Mouse (Mus musculus) myocyte (in vitro differentiated cells): ENCODE data around the gene Palmd.

Source experiments
- MYOD1 ChIP-seq, 3 experiments: IDR thresholded peaks; one replicate each; pipeline ENCODE4 v1.6.1; 2011; ENCODE audit warnings: control low read depth in 2 of 3, low read depth in 2 of 3, mild to moderate bottlenecking in 2 of 3, moderate library complexity in 1 of 3; ENCODE audit not compliant: insufficient read length in 2 of 3, control insufficient read depth in 1 of 3
- POLR2A ChIP-seq: IDR thresholded peaks from one replicate; pipeline ENCODE4 v1.6.1; 2011; ENCODE audit warnings: low read depth, mild to moderate bottlenecking, control low read depth, moderate library complexity; ENCODE audit not compliant: insufficient read length

DNA sequence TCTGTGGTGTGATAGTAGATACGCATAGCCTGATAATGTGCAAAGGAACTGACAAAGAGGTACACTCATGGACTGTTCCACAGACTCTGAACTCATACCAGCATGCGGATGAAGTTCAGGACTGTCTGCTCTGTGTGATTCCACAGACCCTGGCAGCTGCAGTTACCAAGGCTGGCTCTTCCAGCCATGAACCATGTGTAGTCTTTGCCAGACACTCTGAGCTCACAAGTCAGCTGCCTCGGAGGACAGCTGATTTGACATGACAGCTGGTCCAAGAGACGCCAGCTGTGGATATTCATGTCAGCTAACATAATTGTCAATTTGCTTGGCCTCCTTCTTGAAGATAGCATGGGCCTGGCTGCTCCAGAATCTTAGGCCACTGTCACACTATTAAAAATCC, 39.8 kb downstream of the Palmd start:
- peak; percentile 18 for TF ChIP-seq POLR2A
- peak; percentile 99 to 100 (median 100) for TF ChIP-seq MYOD1 (IDR thresholded peaks at IDR 0.05; ENCODE audit: control insufficient read depth in 1 of 3, insufficient read length in 2 of 3, low read depth in 2 of 3)
